Mouse (Mus musculus): Measurements from ENCODE around the gene Hist1h1c. TPM values are rescaled to one million over a fixed set of nuclear protein-coding genes. Genes with fewer than 3 reads are reported as not detected.
"Not testable (repeated sequence)": the region's sequence is repeated elsewhere in the genome, so short reads cannot be mapped to it uniquely, and the experiment has no call there.

The Hist1h1c gene
- polyA plus RNA-seq, 1 experiment from 2014 or later, result 16.7 TPM

- peak overlapping the region; percentile 62 for H3K27ac ChIP-seq (ENCODE audit: low read length)
- no peak overlapping the region for H3K9ac ChIP-seq (replicated peaks; ENCODE audit: low read depth, low read length)
- no peaks in the 10 kb centered on the region for H3K36me3 ChIP-seq (ENCODE audit: control insufficient read depth, insufficient read depth)
- WGBS, result 46% methylated on average over 6 of the region's 6 CpGs
- H3K27me3 ChIP-seq (replicated peaks; ENCODE audit: control insufficient read depth, insufficient read depth, low read length), result no peaks in the 10 kb centered on the region
- ATAC-seq, result no peak
- no peaks in the 10 kb centered on the region for H3K9me3 ChIP-seq (ENCODE audit: control insufficient read depth, low read length)
- H3K4me2 ChIP-seq (ENCODE audit: low read length), result peak overlapping the region; percentile 52
- H3K4me1 ChIP-seq (replicated peaks; ENCODE audit: control insufficient read depth, insufficient read depth, low read length), result peaks cover 4% of the 10 kb centered on the region
- H3K4me3 ChIP-seq (replicated peaks; ENCODE audit: low read length), result no peak overlapping the region
Observed at GRCm38 (mm10) chr13:23698996-23699395, 39.6 kb upstream of the Hist1h1c start.

GRCm38 (mm10) chr13:23699767-23700166 is 38.8 kb upstream of the Hist1h1c start:
- ATAC-seq, result no peak
- peaks cover 4% of the 10 kb centered on the region for H3K4me1 ChIP-seq (replicated peaks; ENCODE audit: control insufficient read depth, insufficient read depth, low read length)
- H3K36me3 ChIP-seq (ENCODE audit: control insufficient read depth, insufficient read depth), result no peaks in the 10 kb centered on the region
- no peaks in the 10 kb centered on the region for H3K27me3 ChIP-seq (replicated peaks; ENCODE audit: control insufficient read depth, insufficient read depth, low read length)
- H3K9me3 ChIP-seq (ENCODE audit: control insufficient read depth, low read length), result no peaks in the 10 kb centered on the region
- no peak overlapping the region for H3K4me2 ChIP-seq (ENCODE audit: low read length)
- H3K27ac ChIP-seq (ENCODE audit: low read length), result no peak overlapping the region
- H3K9ac ChIP-seq (replicated peaks; ENCODE audit: low read depth, low read length), result no peak overlapping the region
- whole genome bisulfite sequencing, result 65% methylated on average over 3 of the region's 3 CpGs
- no peak overlapping the region for H3K4me3 ChIP-seq (replicated peaks; ENCODE audit: low read length)

GRCm38 (mm10) chr13:23700786-23701520 is 37.7 kb upstream of the Hist1h1c start:
- Histone ChIP-seq H3K4me1 (replicated peaks; ENCODE audit: control insufficient read depth, insufficient read depth, low read length) (peaks cover 4% of the 10 kb centered on the region), H3K9me3 (ENCODE audit: control insufficient read depth, low read length) (no peaks in the 10 kb centered on the region), H3K27ac (ENCODE audit: low read length) (no peak overlapping the region), H3K36me3 (ENCODE audit: control insufficient read depth, insufficient read depth) (no peaks in the 10 kb centered on the region), H3K27me3 (replicated peaks; ENCODE audit: control insufficient read depth, insufficient read depth, low read length) (no peaks in the 10 kb centered on the region), H3K4me3 (replicated peaks; ENCODE audit: low read length) (no peak overlapping the region), H3K4me2 (ENCODE audit: low read length) (no peak overlapping the region), H3K9ac (replicated peaks; ENCODE audit: low read depth, low read length) (no peak overlapping the region)
- peak; percentile 30; the same call in 1 of the 2 replicates for ATAC-seq
- WGBS, result 30% methylated on average over 8 of the region's 8 CpGs

GRCm38 (mm10) chr13:23702220-23702619 is 36.4 kb upstream of the Hist1h1c start:
- Histone ChIP-seq H3K9ac (replicated peaks; ENCODE audit: low read depth, low read length) (no peak overlapping the region), H3K4me3 (replicated peaks; ENCODE audit: low read length) (no peak overlapping the region), H3K27ac (ENCODE audit: low read length) (no peak overlapping the region), H3K9me3 (ENCODE audit: control insufficient read depth, low read length) (no peaks in the 10 kb centered on the region), H3K4me2 (ENCODE audit: low read length) (no peak overlapping the region), H3K4me1 (replicated peaks; ENCODE audit: control insufficient read depth, insufficient read depth, low read length) (peaks cover 4% of the 10 kb centered on the region), H3K27me3 (replicated peaks; ENCODE audit: control insufficient read depth, insufficient read depth, low read length) (no peaks in the 10 kb centered on the region), H3K36me3 (ENCODE audit: control insufficient read depth, insufficient read depth) (no peaks in the 10 kb centered on the region)
- no peak for ATAC-seq
- WGBS, result 84% methylated on average over 4 of the region's 4 CpGs

GRCm38 (mm10) chr13:23702801-23703200 is 35.8 kb upstream of the Hist1h1c start:
- not testable (repeated sequence) for H3K9ac ChIP-seq (replicated peaks; ENCODE audit: low read depth, low read length); H3K4me3 ChIP-seq (replicated peaks; ENCODE audit: low read length); H3K27me3 ChIP-seq (replicated peaks; ENCODE audit: control insufficient read depth, insufficient read depth, low read length); H3K4me2 ChIP-seq (ENCODE audit: low read length); ATAC-seq; H3K9me3 ChIP-seq (ENCODE audit: control insufficient read depth, low read length); H3K27ac ChIP-seq (ENCODE audit: low read length); H3K4me1 ChIP-seq (replicated peaks; ENCODE audit: control insufficient read depth, insufficient read depth, low read length); H3K36me3 ChIP-seq (ENCODE audit: control insufficient read depth, insufficient read depth)
- 86% methylated on average over 2 of the region's 2 CpGs for WGBS

- H3K4me2 ChIP-seq (ENCODE audit: low read length), result no peak overlapping the region
- no peaks in the 10 kb centered on the region for H3K36me3 ChIP-seq (ENCODE audit: control insufficient read depth, insufficient read depth)
- ATAC-seq, result no peak
- no peak overlapping the region for H3K4me3 ChIP-seq (replicated peaks; ENCODE audit: low read length)
- H3K9ac ChIP-seq (replicated peaks; ENCODE audit: low read depth, low read length), result no peak overlapping the region
- H3K4me1 ChIP-seq (replicated peaks; ENCODE audit: control insufficient read depth, insufficient read depth, low read length), result peaks cover 12% of the 10 kb centered on the region
- 97% methylated on average over 7 of the region's 7 CpGs for WGBS
- H3K27ac ChIP-seq (ENCODE audit: low read length), result no peak overlapping the region
- H3K27me3 ChIP-seq (replicated peaks; ENCODE audit: control insufficient read depth, insufficient read depth, low read length), result no peaks in the 10 kb centered on the region
- no peaks in the 10 kb centered on the region for H3K9me3 ChIP-seq (ENCODE audit: control insufficient read depth, low read length)
Observed at GRCm38 (mm10) chr13:23705751-23706356, 32.8 kb upstream of the Hist1h1c start.

- WGBS, result 91% methylated on average over 12 of the region's 12 CpGs
- Histone ChIP-seq H3K4me1 (replicated peaks; ENCODE audit: control insufficient read depth, insufficient read depth, low read length) (peaks cover 12% of the 10 kb centered on the region), H3K36me3 (ENCODE audit: control insufficient read depth, insufficient read depth) (no peaks in the 10 kb centered on the region), H3K4me3 (replicated peaks; ENCODE audit: low read length) (no peak overlapping the region), H3K4me2 (ENCODE audit: low read length) (no peak overlapping the region), H3K27me3 (replicated peaks; ENCODE audit: control insufficient read depth, insufficient read depth, low read length) (no peaks in the 10 kb centered on the region; the same call in 1 of the 2 replicates), H3K9ac (replicated peaks; ENCODE audit: low read depth, low read length) (no peak overlapping the region), H3K27ac (ENCODE audit: low read length) (no peak overlapping the region), H3K9me3 (ENCODE audit: control insufficient read depth, low read length) (no peaks in the 10 kb centered on the region)
- no peak for ATAC-seq
Observed at GRCm38 (mm10) chr13:23706771-23707170, 31.8 kb upstream of the Hist1h1c start.

GRCm38 (mm10) chr13:23708041-23708440 is 30.6 kb upstream of the Hist1h1c start:
- Histone ChIP-seq H3K9me3 (ENCODE audit: control insufficient read depth, low read length) (no peaks in the 10 kb centered on the region), H3K4me1 (replicated peaks; ENCODE audit: control insufficient read depth, insufficient read depth, low read length) (peaks cover 12% of the 10 kb centered on the region), H3K27me3 (replicated peaks; ENCODE audit: control insufficient read depth, insufficient read depth, low read length) (no peaks in the 10 kb centered on the region; the same call in 1 of the 2 replicates), H3K27ac (ENCODE audit: low read length) (no peak overlapping the region), H3K4me3 (replicated peaks; ENCODE audit: low read length) (no peak overlapping the region), H3K4me2 (ENCODE audit: low read length) (no peak overlapping the region), H3K36me3 (ENCODE audit: control insufficient read depth, insufficient read depth) (no peaks in the 10 kb centered on the region), H3K9ac (replicated peaks; ENCODE audit: low read depth, low read length) (no peak overlapping the region)
- no peak for ATAC-seq
- WGBS, result 87% methylated on average over 4 of the region's 4 CpGs

GRCm38 (mm10) chr13:23708654-23709053 is 30.0 kb upstream of the Hist1h1c start:
- H3K4me2 ChIP-seq (ENCODE audit: low read length), result no peak overlapping the region
- no peak overlapping the region for H3K4me3 ChIP-seq (replicated peaks; ENCODE audit: low read length)
- H3K27me3 ChIP-seq (replicated peaks; ENCODE audit: control insufficient read depth, insufficient read depth, low read length), result no peaks in the 10 kb centered on the region; the same call in 1 of the 2 replicates
- no peaks in the 10 kb centered on the region for H3K9me3 ChIP-seq (ENCODE audit: control insufficient read depth, low read length)
- peaks cover 12% of the 10 kb centered on the region for H3K4me1 ChIP-seq (replicated peaks; ENCODE audit: control insufficient read depth, insufficient read depth, low read length)
- no peak for ATAC-seq
- no peaks in the 10 kb centered on the region for H3K36me3 ChIP-seq (ENCODE audit: control insufficient read depth, insufficient read depth)
- H3K27ac ChIP-seq (ENCODE audit: low read length), result no peak overlapping the region
- WGBS, result 82% methylated on average over 4 of the region's 4 CpGs
- no peak overlapping the region for H3K9ac ChIP-seq (replicated peaks; ENCODE audit: low read depth, low read length)
